Mouse (Mus musculus) retina, postnatal 7 days (tissue): ENCODE results near the gene Cradd.

Source experiments
- DNase-seq: peaks from one replicate; pipeline ENCODE4 v3.0.0-alpha.2; 2012; ENCODE audit warnings: low read depth, low spot score

Gene Cradd

DNA sequence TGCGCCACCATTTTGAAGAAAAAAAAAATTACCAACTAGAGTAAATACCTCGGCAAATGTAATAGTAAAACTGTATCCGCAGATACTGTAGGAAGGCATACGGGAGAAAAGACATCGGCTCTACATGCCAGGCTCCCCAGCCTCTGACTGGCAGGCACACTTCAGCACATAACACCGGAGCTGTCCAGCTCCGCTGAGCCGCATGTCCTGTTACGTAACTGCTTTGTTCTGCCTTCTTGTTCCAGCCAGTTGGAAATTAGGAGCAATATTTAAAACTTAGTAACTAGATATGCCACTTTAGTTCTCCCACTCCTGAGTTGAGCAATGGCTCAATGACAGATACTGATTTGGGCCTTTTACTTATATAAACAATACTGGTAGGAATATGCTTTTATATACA lies 48.4 kb downstream of the Cradd start:
- no peak for DNase-seq

DNA sequence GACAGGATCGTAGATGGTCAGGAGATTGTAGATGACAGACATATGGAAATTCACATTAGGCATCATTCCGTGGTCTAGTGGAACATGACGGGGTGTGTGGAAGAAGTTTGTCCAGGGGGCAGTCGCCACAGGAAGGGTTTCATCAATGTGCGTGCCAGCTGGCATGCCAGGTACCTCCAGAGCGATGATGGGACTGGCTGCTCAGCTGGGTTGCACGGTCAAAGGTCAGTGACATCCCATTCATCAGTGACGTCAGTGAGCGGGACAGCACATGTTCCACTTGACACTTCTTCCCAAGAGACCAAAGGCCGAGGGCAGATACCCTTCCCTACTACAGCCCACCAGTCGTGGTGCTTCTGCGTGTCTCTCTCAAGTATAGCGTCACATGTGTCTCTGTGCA lies 50.7 kb downstream of the Cradd start:
- no peak for DNase-seq

- no peak for DNase-seq
Observed at GRCm38 (mm10) chr10:95269151-95269550, 54.8 kb downstream of the Cradd start.

- no peak for DNase-seq
Observed at GRCm38 (mm10) chr10:95268366-95268765, 55.6 kb downstream of the Cradd start.

GRCm38 (mm10) chr10:95266983-95267382 lies 57.0 kb downstream of the Cradd start:
- no peak for DNase-seq

DNA sequence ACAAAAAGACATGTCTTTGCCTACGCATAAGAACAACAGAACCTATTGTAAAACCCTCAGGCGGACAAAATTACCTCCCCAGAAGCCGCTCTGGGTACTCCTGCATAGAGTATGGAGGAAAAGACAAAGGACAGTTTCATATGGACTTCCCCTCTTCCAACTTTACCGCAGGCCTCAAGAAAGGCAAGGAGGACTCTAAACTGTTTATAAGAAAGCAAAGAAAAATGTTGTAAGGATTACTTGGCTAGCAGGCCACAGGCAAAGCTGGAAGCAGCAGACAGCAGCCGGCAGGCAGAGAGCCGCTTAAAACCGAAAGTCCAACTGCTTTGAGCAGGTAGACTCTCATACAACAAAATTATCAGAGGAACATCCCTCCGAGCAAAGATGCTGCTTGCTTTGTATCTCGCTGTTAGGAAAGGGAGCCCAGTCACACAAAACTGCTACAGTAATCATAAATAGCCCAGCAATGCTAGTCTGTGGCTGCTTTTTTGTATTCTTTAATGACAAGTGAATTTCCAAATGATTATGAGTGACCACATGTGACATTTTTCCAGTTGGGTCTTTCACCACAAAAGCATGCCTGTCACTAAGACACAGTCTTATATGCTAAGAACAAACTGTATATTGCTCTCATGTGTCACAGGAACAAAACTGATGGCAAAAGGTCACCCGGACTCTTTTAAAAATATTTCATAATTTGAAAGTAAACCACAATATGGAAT lies 57.7 kb downstream of the Cradd start:
- no peak for DNase-seq

GRCm38 (mm10) chr10:95265576-95265975 lies 58.4 kb downstream of the Cradd start:
- DNase-seq, result no peak

DNA sequence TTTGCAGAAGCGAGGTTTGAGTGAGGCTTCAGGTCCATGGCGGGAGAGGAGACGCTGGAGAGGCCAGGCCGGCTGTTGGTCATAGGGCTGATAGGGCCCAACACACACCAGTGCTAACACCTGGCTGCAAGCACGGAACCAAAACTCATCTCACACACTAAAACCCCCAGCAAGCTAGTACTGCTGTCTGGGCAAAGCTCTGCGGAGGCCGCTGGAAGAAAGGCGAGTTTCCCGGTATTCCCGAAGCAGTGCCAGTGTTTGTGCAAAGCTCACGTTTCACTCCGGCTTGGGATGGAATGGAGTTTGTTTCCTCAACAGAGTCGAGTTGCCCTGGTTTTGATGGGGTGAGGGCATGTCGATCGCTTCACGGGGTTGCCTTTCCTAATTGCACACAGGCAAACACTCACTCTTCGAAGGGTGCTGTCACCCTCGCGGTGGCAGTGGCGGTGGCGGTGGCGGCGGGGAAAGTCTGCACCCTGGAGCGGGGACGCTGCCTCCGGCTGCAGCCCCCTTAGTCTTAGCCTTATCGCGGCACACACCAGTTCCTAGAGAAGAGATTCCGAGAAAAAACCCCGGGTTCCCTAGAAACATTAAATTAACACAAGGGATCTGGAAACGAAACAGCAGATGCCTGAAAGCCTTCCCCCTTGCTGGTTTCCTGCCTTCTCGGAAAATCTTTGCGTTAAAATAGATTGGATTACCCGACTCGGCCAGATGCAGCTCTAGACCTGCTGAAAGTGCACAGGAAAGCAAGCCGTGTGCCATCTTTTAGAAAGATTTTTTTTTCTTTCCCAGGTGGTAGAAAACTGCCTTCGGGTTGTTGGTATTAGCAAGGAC lies 59.2 kb downstream of the Cradd start:
- DNase-seq, result no peak

GRCm38 (mm10) chr10:95262388-95262787 lies 61.5 kb downstream of the Cradd start:
- no peak for DNase-seq

DNA sequence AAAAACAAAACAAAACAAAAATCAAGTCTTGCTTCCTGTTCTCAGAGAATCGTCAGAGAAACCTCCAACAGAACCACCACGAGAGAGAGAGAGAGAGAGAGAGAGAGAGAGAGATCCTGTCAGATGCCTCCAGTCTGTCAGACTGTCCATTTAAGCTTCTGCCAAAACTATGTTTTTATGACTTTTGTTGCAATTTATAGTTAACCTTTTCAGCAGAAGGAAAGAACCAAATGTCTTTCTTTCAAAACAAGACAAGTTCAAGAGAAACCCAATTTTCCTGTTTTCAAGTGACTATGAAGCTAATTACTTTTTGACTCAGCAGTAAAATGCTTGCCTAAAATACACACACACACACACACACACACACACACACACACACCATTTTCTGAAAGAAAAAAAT lies 62.7 kb downstream of the Cradd start:
- DNase-seq, result no peak

DNA sequence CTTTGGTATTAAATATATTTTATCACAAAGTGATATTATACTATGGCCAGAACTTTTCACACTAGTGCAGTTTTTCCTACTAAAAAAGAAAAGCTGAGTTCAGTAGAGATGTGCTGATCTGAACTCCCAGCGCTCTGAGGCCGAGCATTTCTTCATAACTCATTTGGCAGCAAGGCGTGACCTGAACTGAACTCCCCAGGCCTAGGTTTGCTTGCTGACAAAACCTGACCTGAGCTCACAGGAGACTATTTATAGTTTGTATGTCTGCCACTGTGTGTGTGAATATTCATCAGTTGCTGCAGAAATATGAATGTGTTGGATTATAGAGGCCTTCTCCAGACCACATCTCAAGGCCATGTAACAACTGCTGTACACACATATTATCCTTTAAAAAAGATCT lies 63.5 kb downstream of the Cradd start:
- DNase-seq, result no peak

DNA sequence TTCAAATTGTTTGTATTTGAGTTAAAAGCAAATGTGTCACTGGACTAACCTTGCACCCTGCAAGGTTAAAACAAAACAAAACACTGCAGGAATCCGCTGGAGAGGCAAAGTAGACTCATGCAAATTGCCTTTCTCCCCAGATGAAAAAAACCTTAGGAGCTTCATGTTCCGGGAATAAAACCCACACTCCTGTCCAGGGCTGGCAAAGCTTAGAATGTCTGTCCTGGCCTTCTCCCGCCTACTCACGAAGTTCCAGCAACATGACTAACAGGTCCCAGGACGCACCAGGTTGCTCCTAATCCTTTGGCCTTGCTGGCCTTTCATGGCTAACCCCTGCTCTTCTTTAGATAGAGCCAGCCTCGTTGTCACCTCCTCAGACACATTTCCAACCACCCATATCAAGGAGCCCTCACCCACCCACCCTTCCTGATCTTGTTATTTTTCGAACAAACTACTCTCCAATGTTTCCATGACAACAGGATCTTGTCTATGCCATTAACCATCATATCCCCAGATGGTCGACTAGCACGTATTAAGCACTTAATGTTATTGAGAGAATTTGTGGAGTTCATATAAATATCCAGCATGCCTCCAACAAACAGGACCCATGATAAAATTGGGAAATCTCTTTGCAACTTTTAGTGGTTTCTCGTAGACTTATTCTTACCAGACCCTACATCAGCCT lies 65.3 kb downstream of the Cradd start:
- DNase-seq, result no peak

- no peak for DNase-seq
Observed at GRCm38 (mm10) chr10:95257979-95258378, 66.0 kb downstream of the Cradd start.

DNA sequence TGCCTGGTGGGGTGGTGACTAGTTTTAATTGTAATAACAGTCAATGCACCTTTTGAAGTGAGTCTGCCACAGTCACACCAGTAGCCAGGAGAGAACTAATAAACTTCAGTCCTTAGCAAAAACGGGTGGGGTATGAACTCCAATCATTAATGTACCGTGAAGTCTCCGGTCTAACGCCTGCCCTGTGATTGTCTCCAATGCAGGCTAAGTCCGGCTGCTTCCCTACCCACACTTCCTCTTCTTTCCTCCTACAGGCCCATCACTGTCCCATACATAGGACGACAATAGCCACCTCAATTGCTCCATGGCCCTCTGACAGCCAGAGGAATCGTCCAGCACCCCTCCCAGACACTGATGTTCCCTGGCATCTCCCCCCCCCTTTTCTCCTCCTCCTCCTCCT lies 67.8 kb downstream of the Cradd start:
- no peak for DNase-seq

- DNase-seq, result no peak
Observed at GRCm38 (mm10) chr10:95255018-95255680, 68.8 kb downstream of the Cradd start.

- DNase-seq, result no peak
Observed at GRCm38 (mm10) chr10:95254453-95255001, 69.4 kb downstream of the Cradd start.

DNA sequence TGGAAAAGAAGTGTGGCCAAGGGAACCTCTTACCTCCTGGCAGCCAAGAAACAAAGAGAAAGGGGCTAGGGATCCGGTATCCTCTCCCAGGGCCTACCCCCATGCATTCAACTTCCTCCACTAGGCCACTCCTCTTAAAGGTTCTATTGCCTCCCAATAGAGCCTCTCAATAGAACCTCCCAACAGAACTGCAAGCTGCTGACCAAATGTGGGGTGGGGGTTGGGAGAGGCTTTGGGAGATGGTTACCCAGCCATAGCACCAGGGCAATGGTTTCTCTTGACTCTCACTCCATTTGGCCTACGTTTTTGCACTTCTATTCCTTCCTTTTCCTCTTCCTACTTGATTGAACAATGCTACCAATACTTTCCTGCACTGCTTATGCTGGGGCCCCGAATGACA lies 69.9 kb downstream of the Cradd start:
- no peak for DNase-seq

- DNase-seq, result no peak
Observed at GRCm38 (mm10) chr10:95251674-95252073, 72.3 kb downstream of the Cradd start.

DNA sequence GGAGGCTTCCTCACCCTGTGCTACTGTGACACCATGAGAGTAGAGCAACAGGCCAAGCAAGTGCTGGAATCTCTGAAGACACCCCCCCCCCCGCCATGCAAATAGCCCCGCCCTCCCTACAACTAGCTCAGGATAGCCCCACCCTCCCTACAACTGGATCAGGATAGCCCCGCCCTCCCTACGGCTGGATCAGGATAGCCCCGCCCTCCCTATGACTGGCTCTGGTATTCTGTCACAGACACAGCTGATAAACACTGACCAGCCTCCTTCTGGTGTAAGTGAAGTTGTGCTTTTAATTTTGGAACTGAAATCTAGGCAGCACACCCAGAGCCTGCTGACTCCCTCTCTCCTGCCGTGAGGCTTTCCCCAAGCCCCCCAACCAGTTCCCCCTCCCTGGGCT lies 75.6 kb downstream of the Cradd start:
- DNase-seq, result no peak

- DNase-seq, result no peak
Observed at GRCm38 (mm10) chr10:95246696-95247095, 77.2 kb downstream of the Cradd start.

GRCm38 (mm10) chr10:95245680-95245982 lies 78.3 kb downstream of the Cradd start:
- no peak for DNase-seq
